Mouse (Mus musculus) stomach, embryonic 16.5 days (tissue): Measurements from ENCODE around the gene Abhd5. TPM values are rescaled to one million over a fixed set of nuclear protein-coding genes. Genes with fewer than 3 reads are reported as not detected.

Source experiments
- ATAC-seq: fragments of 200-750 bp; cut with Nextera tagmentation; 2 replicates; pipeline ENCODE4 v1.8.0; 2017; ENCODE audit warnings: moderate number of reproducible peaks, moderate TSS enrichment; ENCODE audit not compliant: insufficient read depth, low FRiP score
- H3K27ac ChIP-seq: fragments of 300-500 bp; sonication (generic); 2 replicates; pipeline ENCODE4 v1.5.1; 2014; ENCODE audit warnings: low read length
- H3K27me3 ChIP-seq: fragments of 300-500 bp; sonication (generic); 2 replicates; pipeline ENCODE4 v1.6.1; 2014; ENCODE audit warnings: low read length, control low read depth, mixed read lengths; ENCODE audit not compliant: control insufficient read depth, insufficient read depth
- H3K36me3 ChIP-seq: fragments of 300-500 bp; sonication (generic); 2 replicates; pipeline ENCODE4 v1.6.1; 2014; ENCODE audit warnings: low read length; ENCODE audit not compliant: control insufficient read depth, insufficient read depth
- H3K4me1 ChIP-seq: fragments of 300-500 bp; sonication (generic); 2 replicates; pipeline ENCODE4 v1.6.1; 2014; ENCODE audit warnings: low read length, control low read depth, mixed read lengths; ENCODE audit not compliant: control insufficient read depth, insufficient read depth
- H3K4me2 ChIP-seq: fragments of 300-500 bp; sonication (generic); 2 replicates; pipeline ENCODE4 v1.6.1; 2014; ENCODE audit warnings: low read depth, low read length, mixed read lengths
- H3K4me3 ChIP-seq: fragments of 300-500 bp; sonication (generic); replicated peaks from 2 replicates; pipeline ENCODE4 v1.5.1; 2014; ENCODE audit warnings: mild to moderate bottlenecking, low read length
- H3K9ac ChIP-seq: fragments of 300-500 bp; sonication (generic); 2 replicates; pipeline ENCODE4 v1.6.1; 2014; ENCODE audit warnings: low read length
- H3K9me3 ChIP-seq: fragments of 300-500 bp; sonication (generic); replicated peaks from 2 replicates; pipeline ENCODE4 v1.6.1; 2016; ENCODE audit warnings: low read length, control low read depth; ENCODE audit not compliant: control insufficient read depth
- WGBS: fragments of 180-500 bp; shearing (Covaris S2); extraction: QIAGEN DNeasy Blood & Tissue Kit; methylation state at CpG from one replicate; pipeline ENCODE4 v1.1.7; 2014; 5-methylcytosine and 5-hydroxymethylcytosine counted together
- polyA plus RNA-seq: library from polyadenylated mRNA; unstranded; fragments of >200 nt; fragmentation: Nextera tagmentation; extraction: Ambion mirVana; gene quantifications from 2 replicates; pipeline ENCODE4 v1.2.1, GENCODE M21; 2015

Abhd5 gene
- polyA plus RNA-seq, 1 experiment from 2014 or later, result 27.8 TPM

GRCm38 (mm10) chr9:122429058-122429649, 77.7 kb downstream of the Abhd5 start:
- Histone ChIP-seq H3K36me3 (no peaks in the 10 kb centered on the region), H3K27ac (no peak overlapping the region), H3K9me3 (no peaks in the 10 kb centered on the region), H3K9ac (no peak overlapping the region), H3K27me3 (peaks cover 4% of the 10 kb centered on the region; the same call in 1 of the 2 replicates), H3K4me1 (no peaks in the 10 kb centered on the region), H3K4me2 (no peak overlapping the region), H3K4me3 (no peak overlapping the region)
- no peak; the same call in 1 of the 2 replicates for ATAC-seq
- 68% methylated on average over 12 of the region's 12 CpGs for WGBS

GRCm38 (mm10) chr9:122429685-122430084, 78.3 kb downstream of the Abhd5 start:
- no peak overlapping the region for H3K27ac ChIP-seq
- peaks cover 4% of the 10 kb centered on the region; the same call in 1 of the 2 replicates for H3K27me3 ChIP-seq
- ATAC-seq, result no peak; the same call in 1 of the 2 replicates
- no peak overlapping the region for H3K4me3 ChIP-seq
- H3K9ac ChIP-seq, result no peak overlapping the region
- H3K36me3 ChIP-seq, result no peaks in the 10 kb centered on the region
- WGBS, result 67% methylated on average over 1 of the region's 1 CpGs
- no peaks in the 10 kb centered on the region for H3K4me1 ChIP-seq
- no peak overlapping the region for H3K4me2 ChIP-seq
- no peaks in the 10 kb centered on the region for H3K9me3 ChIP-seq

Other genes with a start within 250 kb of the Abhd5 start
- gene Snrk, start 234.3 kb upstream of the Abhd5 start, polyA plus RNA-seq, result 46.7 and 52.9 TPM in 2 replicates
- 38.6 and 45.0 TPM in 2 replicates for gene Ano10, start 57.2 kb upstream of the Abhd5 start, polyA plus RNA-seq